Mouse (Mus musculus) limb, embryonic 14.5 days (tissue): ENCODE data around the gene Sgsm2. TPM values are rescaled to one million over a fixed set of nuclear protein-coding genes. Genes with fewer than 3 reads are reported as not detected.

ENCODE experiments used
- ATAC-seq: fragments of 200-750 bp; cut with Nextera tagmentation; 2 replicates; pipeline ENCODE4 v1.8.0; 2017; ENCODE audit warnings: low read depth, moderate number of reproducible peaks, moderate TSS enrichment; ENCODE audit not compliant: low FRiP score
- DNase-seq: peaks from one replicate; pipeline ENCODE4 v3.0.0-alpha.2; 2015; ENCODE audit warnings: low spot score
- H3K27ac ChIP-seq: fragments of 300-500 bp; sonication (generic); replicated peaks from 2 replicates; pipeline ENCODE4 v1.5.1; 2014; ENCODE audit warnings: low read depth, mild to moderate bottlenecking, low read length, moderate library complexity, mixed read lengths
- H3K27me3 ChIP-seq: fragments of 300-500 bp; sonication (generic); 2 replicates; pipeline ENCODE4 v1.6.1; 2014; ENCODE audit warnings: low read length, mixed read lengths; ENCODE audit not compliant: control insufficient read depth, insufficient read depth
- H3K36me3 ChIP-seq: fragments of 300-500 bp; sonication (generic); 2 replicates; pipeline ENCODE4 v1.6.1; 2014; ENCODE audit warnings: mild to moderate bottlenecking, low read length, moderate library complexity, mixed read lengths; ENCODE audit not compliant: control insufficient read depth, insufficient read depth
- H3K4me1 ChIP-seq: fragments of 300-500 bp; sonication (generic); 2 replicates; pipeline ENCODE4 v1.6.1; 2014; ENCODE audit warnings: antibody characterized with exemption, low read length, mixed read lengths; ENCODE audit not compliant: control insufficient read depth, insufficient read depth
- H3K4me2 ChIP-seq: fragments of 300-500 bp; sonication (generic); replicated peaks from 2 replicates; pipeline ENCODE4 v1.6.1; 2014; ENCODE audit warnings: low read depth, mild to moderate bottlenecking, low read length, moderate library complexity; ENCODE audit not compliant: severe bottlenecking
- H3K4me3 ChIP-seq: fragments of 300-500 bp; sonication (generic); replicated peaks from 2 replicates; pipeline ENCODE4 v1.5.1; 2014; ENCODE audit warnings: low read length
- H3K9ac ChIP-seq: fragments of 300-500 bp; sonication (generic); 2 replicates; pipeline ENCODE4 v1.6.1; 2014; ENCODE audit warnings: mild to moderate bottlenecking, low read depth, low read length, moderate library complexity; ENCODE audit not compliant: severe bottlenecking
- H3K9me3 ChIP-seq: fragments of 300-500 bp; sonication (generic); 2 replicates; pipeline ENCODE4 v1.6.1; 2016; ENCODE audit warnings: low read length; ENCODE audit not compliant: control insufficient read depth
- POLR2A ChIP-seq: fragments of 200-500 bp; IDR thresholded peaks from 2 replicates; pipeline ENCODE4 v1.8.0; 2012; ENCODE audit warnings: inconsistent platforms, mild to moderate bottlenecking, moderate library complexity, borderline replicate concordance; ENCODE audit not compliant: insufficient read depth, insufficient read length; ENCODE audit errors: extremely low read depth
- WGBS: fragments of 180-500 bp; shearing (Covaris S2); extraction: QIAGEN DNeasy Blood & Tissue Kit; methylation state at CpG from one replicate; pipeline ENCODE4 v1.1.7; 2014; 5-methylcytosine and 5-hydroxymethylcytosine counted together
- microRNA-seq: library from miRNA; unstranded; fragments of <30 nt; microRNA quantifications from one replicate; pipeline ENCODE4, GENCODE M21; 2016
- polyA plus RNA-seq, 2 experiments: library from polyadenylated mRNA; depleted of rRNA in 1 of 2; stranded (reverse) in 1 of 2; unstranded in 1 of 2; fragments of >200 nt; fragmentation: Nextera tagmentation in 1 of 2; extraction: Ambion mirVana in 1 of 2; gene quantifications; 2 replicates each; pipeline versions ENCODE4 v1.2.1 to v1.2.3; 2012 to 2014

The Sgsm2 gene
- polyA plus RNA-seq, 2 experiments = 7.1 to 18.2 TPM

DNA sequence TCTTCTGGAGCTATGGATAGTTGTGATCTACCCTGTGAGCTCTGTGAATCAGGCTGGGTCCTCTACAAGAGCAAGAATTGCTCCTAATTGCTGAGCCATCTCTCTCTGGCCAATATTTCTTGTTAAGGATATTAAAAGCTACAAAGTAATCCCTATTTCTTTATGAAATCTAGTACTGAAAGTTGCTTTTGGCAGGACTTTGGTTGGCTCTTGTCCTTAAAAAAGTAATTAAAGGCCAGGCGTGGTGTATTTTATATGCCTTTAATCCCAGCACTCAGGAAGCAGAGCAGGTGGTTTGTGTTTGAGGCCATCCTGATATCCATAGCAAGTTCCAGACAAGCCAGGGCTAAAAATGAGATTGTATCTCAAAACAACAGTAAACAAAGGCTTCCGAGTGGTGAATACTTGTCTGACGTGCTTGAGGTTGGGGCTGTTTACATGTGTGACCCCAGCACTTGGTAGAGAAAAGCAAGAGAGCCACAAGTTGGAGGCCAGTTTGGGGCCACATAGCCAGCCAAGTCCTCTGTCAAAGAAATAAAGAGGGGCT, 92.7 kb downstream of the Sgsm2 start:
- no peak overlapping the region for H3K4me2 ChIP-seq
- no peaks in the 10 kb centered on the region for H3K27me3 ChIP-seq
- H3K4me1 ChIP-seq = no peaks in the 10 kb centered on the region
- H3K9ac ChIP-seq = no peak overlapping the region
- no peak overlapping the region for H3K4me3 ChIP-seq
- DNase-seq (no peak), ATAC-seq (no peak)
- no peak overlapping the region for H3K27ac ChIP-seq
- WGBS = 76% methylated on average over 3 of the region's 3 CpGs
- no peaks in the 10 kb centered on the region for H3K9me3 ChIP-seq
- peaks cover 76% of the 10 kb centered on the region for H3K36me3 ChIP-seq
- no peak for TF ChIP-seq POLR2A

DNA sequence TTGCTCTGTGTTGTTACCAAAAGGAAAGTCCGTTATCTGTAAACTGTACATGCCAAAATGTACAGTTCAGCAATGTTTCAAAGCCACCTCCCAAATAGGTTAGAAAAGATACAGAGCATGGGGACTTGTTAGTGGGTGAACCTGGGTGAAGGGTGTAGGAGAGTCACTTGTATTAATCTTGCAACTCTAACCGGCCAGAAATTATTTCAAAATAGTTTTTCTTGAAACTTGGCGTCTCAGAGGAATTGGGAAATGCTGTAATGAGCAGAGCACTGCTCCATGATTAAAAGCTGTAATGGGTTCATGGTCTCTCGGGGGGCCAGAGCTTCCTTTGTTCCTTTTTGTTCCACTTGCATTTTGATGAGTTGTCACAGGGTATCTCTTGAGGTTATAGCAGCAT, 96.2 kb downstream of the Sgsm2 start:
- Histone ChIP-seq H3K27ac (no peak overlapping the region), H3K36me3 (peaks cover 73% of the 10 kb centered on the region), H3K4me1 (no peaks in the 10 kb centered on the region), H3K4me2 (no peak overlapping the region), H3K9me3 (no peaks in the 10 kb centered on the region), H3K9ac (no peak overlapping the region), H3K27me3 (no peaks in the 10 kb centered on the region), H3K4me3 (no peak overlapping the region)
- ATAC-seq (no peak), DNase-seq (no peak)
- WGBS = 92% methylated on average over 4 of the region's 4 CpGs
- TF ChIP-seq POLR2A = no peak

Small RNAs within 50 kb of the gene (microRNA-seq; reads per million reads assigned to microRNA genes)
- 0.92 reads per million for gene Mir6926

Other genes starting within 250 kb of the Sgsm2 start
- gene Cluh, start 247.6 kb downstream of the Sgsm2 start, polyA plus RNA-seq (2012; rRNA removed) = 44.8 and 48.8 TPM in 2 replicates
- gene Cluh, start 247.6 kb downstream of the Sgsm2 start, polyA plus RNA-seq (2014; fragmentation: Nextera tagmentation; extraction: Ambion mirVana) = 21.3 and 21.7 TPM in 2 replicates
- 54.1 and 57.6 TPM in 2 replicates for gene Pafah1b1, start 172.4 kb downstream of the Sgsm2 start, polyA plus RNA-seq (2012; rRNA removed)
- 67.0 and 68.1 TPM in 2 replicates for gene Pafah1b1, start 172.4 kb downstream of the Sgsm2 start, polyA plus RNA-seq (2014; fragmentation: Nextera tagmentation; extraction: Ambion mirVana)
- 11.3 and 17.0 TPM in 2 replicates for gene Mettl16, start 126.2 kb downstream of the Sgsm2 start, polyA plus RNA-seq (2012; rRNA removed)
- 30.9 and 33.7 TPM in 2 replicates for gene Mettl16, start 126.2 kb downstream of the Sgsm2 start, polyA plus RNA-seq (2014; fragmentation: Nextera tagmentation; extraction: Ambion mirVana)
- gene Mnt, start 66.1 kb downstream of the Sgsm2 start, polyA plus RNA-seq (2012; rRNA removed) = 17.9 and 25.0 TPM in 2 replicates
- 6.0 and 7.1 TPM in 2 replicates for gene Mnt, start 66.1 kb downstream of the Sgsm2 start, polyA plus RNA-seq (2014; fragmentation: Nextera tagmentation; extraction: Ambion mirVana)
- 31.3 and 37.0 TPM in 2 replicates for gene Tsr1, start 1.0 kb upstream of the Sgsm2 start, polyA plus RNA-seq (2012; rRNA removed)
- 49.6 and 50.0 TPM in 2 replicates for gene Tsr1, start 1.0 kb upstream of the Sgsm2 start, polyA plus RNA-seq (2014; fragmentation: Nextera tagmentation; extraction: Ambion mirVana)
- 36.5 and 46.3 TPM in 2 replicates for gene Smg6, start 28.8 kb upstream of the Sgsm2 start, polyA plus RNA-seq (2012; rRNA removed)
- gene Smg6, start 28.8 kb upstream of the Sgsm2 start, polyA plus RNA-seq (2014; fragmentation: Nextera tagmentation; extraction: Ambion mirVana) = 16.0 and 17.9 TPM in 2 replicates
- 19.2 and 22.6 TPM in 2 replicates for gene Srr, start 28.9 kb upstream of the Sgsm2 start, polyA plus RNA-seq (2012; rRNA removed)
- gene Srr, start 28.9 kb upstream of the Sgsm2 start, polyA plus RNA-seq (2014; fragmentation: Nextera tagmentation; extraction: Ambion mirVana) = 33.2 and 34.2 TPM in 2 replicates